Mouse (Mus musculus) embryonic fibroblast, embryonic 13.5 days (primary cell): Measurements from ENCODE around the gene Gps1. TPM values are rescaled to one million over a fixed set of nuclear protein-coding genes. Genes with fewer than 3 reads are reported as not detected.

ENCODE experiments used
- H3K27ac ChIP-seq: 2 replicates; pipeline ENCODE4 v1.5.1; 2012; ENCODE audit warnings: low read length, control low read depth, inconsistent platforms; ENCODE audit not compliant: insufficient read depth
- H3K4me1 ChIP-seq: 2 replicates; pipeline ENCODE4 v1.6.1; 2011; ENCODE audit warnings: low read length; ENCODE audit not compliant: control insufficient read depth, insufficient read depth
- H3K4me3 ChIP-seq: 2 replicates; pipeline ENCODE4 v1.5.1; 2011; ENCODE audit warnings: mild to moderate bottlenecking, control low read depth, low read length; ENCODE audit not compliant: insufficient read depth
- CTCF ChIP-seq: IDR thresholded peaks from 2 replicates; pipeline ENCODE4 v1.5.1; 2011; ENCODE audit warnings: mild to moderate bottlenecking, control low read depth, low read length, moderate library complexity, borderline replicate concordance; ENCODE audit not compliant: insufficient read depth
- POLR2A ChIP-seq: IDR thresholded peaks from 2 replicates; pipeline ENCODE4 v1.6.1; 2011; ENCODE audit warnings: low read depth, mild to moderate bottlenecking, control low read depth, low read length, moderate library complexity
- polyA plus RNA-seq: library from polyadenylated mRNA; stranded (reverse); fragments of >200 nt; gene quantifications from 2 replicates; pipeline ENCODE4 v1.2.4, GENCODE M21; 2011; ENCODE audit warnings: low read depth; ENCODE audit not compliant: missing spikeins, insufficient read length

Gene Gps1
- polyA plus RNA-seq, 1 experiment = 103 TPM

- Histone ChIP-seq H3K4me3 (no peak overlapping the region), H3K27ac (no peak overlapping the region), H3K4me1 (peaks cover 3% of the 10 kb centered on the region; the same call in 1 of the 2 replicates)
- TF ChIP-seq POLR2A (no peak), CTCF (no peak)
These were observed 5.3 kb downstream of the Gps1 start for GRCm38 (mm10) chr11:120789355-120789754.

GRCm38 (mm10) chr11:120789810-120790209, 5.7 kb downstream of the Gps1 start:
- H3K4me3 ChIP-seq = no peak overlapping the region
- peaks cover 3% of the 10 kb centered on the region; the same call in 1 of the 2 replicates for H3K4me1 ChIP-seq
- no peak overlapping the region for H3K27ac ChIP-seq
- TF ChIP-seq CTCF = no peak
- TF ChIP-seq POLR2A = no peak

- Histone ChIP-seq H3K4me1 (no peaks in the 10 kb centered on the region), H3K27ac (no peak overlapping the region), H3K4me3 (no peak overlapping the region)
- no peak for TF ChIP-seq POLR2A
- no peak for TF ChIP-seq CTCF
These were observed 8.6 kb downstream of the Gps1 start for GRCm38 (mm10) chr11:120792652-120793051.

GRCm38 (mm10) chr11:120795756-120796613, 11.9 kb downstream of the Gps1 start, which contains the start of gene Dus1l:
Gene Dus1l (minus strand): TSS chr11:120796403.
- peaks cover 8% of the 10 kb centered on the region; the same call in 1 of the 2 replicates for H3K4me1 ChIP-seq
- H3K4me3 ChIP-seq = peak within 1 kb of the TSS; percentile 88
- TF ChIP-seq CTCF (no peak), POLR2A (peak; percentile 69)
- H3K27ac ChIP-seq = no peak within 1 kb of the TSS

GRCm38 (mm10) chr11:120796614-120796946, 12.5 kb downstream of the Gps1 start:
- TF ChIP-seq POLR2A = no peak
- Histone ChIP-seq H3K27ac (no peak overlapping the region), H3K4me3 (no peak overlapping the region), H3K4me1 (peaks cover 8% of the 10 kb centered on the region; the same call in 1 of the 2 replicates)

- Histone ChIP-seq H3K27ac (no peak overlapping the region), H3K4me3 (no peak overlapping the region), H3K4me1 (peaks cover 8% of the 10 kb centered on the region; the same call in 1 of the 2 replicates)
- TF ChIP-seq POLR2A (no peak), CTCF (no peak)
These were observed 14.2 kb downstream of the Gps1 start for GRCm38 (mm10) chr11:120798244-120798643.

- H3K4me3 ChIP-seq = no peak overlapping the region
- H3K27ac ChIP-seq = no peak overlapping the region
- H3K4me1 ChIP-seq = peaks cover 8% of the 10 kb centered on the region; the same call in 1 of the 2 replicates
These were observed 15.3 kb downstream of the Gps1 start for GRCm38 (mm10) chr11:120799316-120799890.

GRCm38 (mm10) chr11:120800061-120800904, 16.2 kb downstream of the Gps1 start:
- peak; percentile 66 for TF ChIP-seq POLR2A
- peak; percentile 65; the same call in 1 of the 2 replicates for TF ChIP-seq CTCF
- H3K4me3 ChIP-seq = no peak overlapping the region
- H3K27ac ChIP-seq = peak overlapping the region; percentile 42
- H3K4me1 ChIP-seq = peaks cover 8% of the 10 kb centered on the region; the same call in 1 of the 2 replicates

More at GRCm38 (mm10) chr11:120799316-120799890, 15.3 kb downstream of the Gps1 start:
- TF ChIP-seq POLR2A = no peak
- no peak for TF ChIP-seq CTCF

- Histone ChIP-seq H3K4me3 (no peak overlapping the region), H3K27ac (no peak overlapping the region), H3K4me1 (peaks cover 8% of the 10 kb centered on the region; the same call in 1 of the 2 replicates)
- TF ChIP-seq CTCF (no peak), POLR2A (no peak)
These were observed 20.2 kb downstream of the Gps1 start for GRCm38 (mm10) chr11:120804274-120804673.

GRCm38 (mm10) chr11:120804769-120805168, 20.7 kb downstream of the Gps1 start:
- peaks cover 8% of the 10 kb centered on the region; the same call in 1 of the 2 replicates for H3K4me1 ChIP-seq

More at GRCm38 (mm10) chr11:120804769-120805168, 20.7 kb downstream of the Gps1 start:
- TF ChIP-seq POLR2A = no peak
- TF ChIP-seq CTCF = no peak
- no peak overlapping the region for H3K4me3 ChIP-seq
- H3K27ac ChIP-seq = no peak overlapping the region
